Mouse (Mus musculus) embryo, embryonic 10.5 days (tissue): ENCODE results near the gene Nlgn2.

Experiments
- DNase-seq: peaks from one replicate; pipeline ENCODE4 v3.0.0-alpha.2; 2015; ENCODE audit warnings: low spot score

The Nlgn2 gene

DNA sequence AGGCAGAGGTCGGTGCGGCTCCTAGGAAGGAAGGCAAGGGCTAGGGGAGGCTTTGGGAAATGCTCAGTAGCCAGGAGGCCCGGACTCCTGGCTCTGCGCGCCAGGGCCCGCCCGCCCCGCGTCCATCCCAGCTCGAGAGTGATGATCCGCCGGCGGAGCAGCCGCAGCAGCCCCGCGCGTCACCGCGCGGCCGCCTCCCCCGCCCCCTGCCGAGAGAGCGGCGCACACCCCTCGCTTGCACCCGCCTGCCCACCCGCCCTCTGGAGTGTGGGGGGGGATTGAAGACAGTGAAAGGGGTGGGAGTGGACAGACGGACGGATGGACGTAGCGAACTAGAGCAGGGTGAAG is at the start of gene Nlgn2:
Gene Nlgn2 (minus strand): TSS at position 181 of the 348 bp plus-strand sequence.
- DNase-seq = no peak

- DNase-seq = no peak
These were observed 49.5 kb upstream of the Nlgn2 start for GRCm38 (mm10) chr11:69886907-69887635.

- no peak for DNase-seq
These were observed 47.1 kb upstream of the Nlgn2 start for GRCm38 (mm10) chr11:69884663-69885062.

DNA sequence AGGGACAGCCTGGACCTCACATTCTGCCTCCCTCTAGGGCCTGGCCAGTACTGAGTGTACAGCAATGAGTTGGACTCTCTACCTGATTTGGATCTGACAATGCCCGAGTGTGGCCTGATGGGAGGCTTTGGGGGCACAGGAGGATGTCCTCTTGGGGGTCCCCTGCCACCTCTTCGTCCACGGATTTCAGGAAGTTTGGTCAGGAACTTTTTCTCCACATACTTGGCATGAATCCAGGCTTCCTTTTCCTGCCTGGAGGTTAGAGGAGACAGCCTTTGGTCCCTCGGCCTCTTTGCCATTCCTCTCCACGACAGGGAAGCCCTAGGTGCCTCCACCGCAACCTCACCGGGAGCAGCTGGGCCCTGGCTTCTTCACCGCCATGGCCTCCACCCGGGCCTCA is 46.7 kb upstream of the Nlgn2 start:
- DNase-seq = no peak

GRCm38 (mm10) chr11:69883527-69884151 is 46.1 kb upstream of the Nlgn2 start:
- no peak for DNase-seq

- DNase-seq = peak; percentile 41
These were observed 45.5 kb upstream of the Nlgn2 start for GRCm38 (mm10) chr11:69883066-69883465.

- no peak for DNase-seq
These were observed 44.4 kb upstream of the Nlgn2 start for GRCm38 (mm10) chr11:69881787-69882670.

DNA sequence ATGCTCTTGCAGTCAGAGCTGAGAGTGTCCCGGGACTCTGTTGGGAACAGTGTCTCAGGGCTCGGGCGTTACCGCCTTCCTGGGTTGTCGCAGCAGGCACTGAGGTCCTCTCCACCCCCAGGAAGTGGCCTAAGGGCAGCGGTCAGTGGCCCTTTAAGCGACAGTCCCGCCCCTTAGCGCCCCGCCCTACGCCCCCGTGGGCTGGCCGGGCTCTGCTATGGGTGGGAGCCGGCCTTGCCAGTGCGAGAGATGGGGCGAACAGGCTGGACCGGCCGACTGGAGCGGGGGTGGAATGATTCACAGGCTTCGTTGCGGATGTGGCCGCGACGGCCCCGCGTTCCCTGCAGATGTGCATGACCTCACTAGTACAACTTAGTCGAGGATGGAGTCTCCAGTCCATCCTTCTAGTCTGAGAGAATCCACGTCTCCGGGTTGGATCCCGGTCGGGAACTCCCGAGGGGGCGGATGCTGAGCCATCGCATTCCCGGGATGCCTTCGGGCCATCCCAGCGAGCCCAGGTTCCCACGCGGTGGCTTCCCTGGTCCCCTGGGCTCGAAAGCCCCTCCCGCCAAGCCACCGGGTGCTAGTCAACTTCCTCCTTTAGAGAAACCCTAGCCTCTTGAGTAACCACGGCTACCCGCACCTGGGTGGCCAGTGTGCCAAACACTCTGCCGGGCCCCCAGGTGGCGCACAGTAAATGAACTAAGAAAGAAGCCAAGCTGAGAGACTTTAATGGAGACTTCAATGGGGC is 43.4 kb upstream of the Nlgn2 start, which contains the start of gene Kctd11:
Gene Kctd11 (minus strand): TSS at position 554 of the 751 bp plus-strand sequence.
- DNase-seq = peak; percentile 89

DNA sequence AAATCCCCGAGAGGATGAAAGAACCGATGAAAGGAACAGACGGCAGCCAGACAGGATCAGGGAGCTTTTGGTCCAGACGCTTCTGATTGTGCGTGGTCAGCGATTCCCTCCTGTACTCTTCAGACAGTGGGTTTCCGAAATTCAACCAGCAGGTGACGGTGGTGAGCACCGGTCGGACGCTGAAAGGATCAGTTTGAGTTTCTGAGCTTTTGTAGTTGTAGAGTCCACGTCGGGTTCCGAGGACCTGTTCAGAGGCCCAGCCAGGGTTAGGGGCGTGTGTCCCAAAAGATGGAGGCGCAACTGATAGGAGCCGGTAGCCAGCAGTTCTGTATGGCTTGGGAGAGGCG is 42.9 kb upstream of the Nlgn2 start:
- peak; percentile 85 for DNase-seq

GRCm38 (mm10) chr11:69879711-69880110 is 42.1 kb upstream of the Nlgn2 start:
- DNase-seq = no peak

DNA sequence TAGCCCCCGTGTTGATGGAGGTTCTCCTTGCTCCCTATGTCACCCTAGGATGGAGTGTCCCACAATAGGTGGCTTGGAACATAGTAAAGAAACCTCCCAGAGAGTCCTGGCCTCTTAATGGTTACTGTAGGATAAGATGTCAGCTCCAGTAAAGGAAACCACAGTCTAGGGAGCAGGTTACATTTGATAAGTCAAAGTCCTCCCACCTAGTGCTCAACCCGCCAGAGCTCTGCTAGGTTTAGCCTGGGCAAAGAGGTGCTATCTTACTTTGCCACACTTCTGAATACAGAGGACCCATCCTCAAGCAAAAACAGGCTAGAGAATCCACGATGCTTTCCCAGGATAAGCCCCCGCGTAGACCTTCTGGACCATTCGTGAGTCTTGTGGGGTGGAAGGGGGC is 41.4 kb upstream of the Nlgn2 start:
- DNase-seq = no peak

DNA sequence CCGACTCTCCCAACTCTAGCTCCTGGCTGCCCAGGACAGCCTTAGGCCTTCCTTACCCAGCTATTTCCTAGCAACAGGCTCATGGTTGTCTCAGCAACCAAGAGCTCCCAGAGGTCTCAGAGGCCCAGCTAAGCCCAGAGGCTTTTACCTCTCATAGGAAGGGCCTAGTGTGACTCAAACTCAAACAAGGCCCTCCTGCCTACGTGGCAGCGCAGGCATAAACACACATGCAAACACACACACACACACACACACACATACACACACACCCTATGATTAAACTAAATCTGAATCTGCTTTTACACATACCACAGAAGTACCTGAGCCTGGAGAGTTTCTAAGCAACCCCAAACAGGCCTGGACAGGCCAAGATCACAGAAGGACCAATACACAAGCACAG is 40.8 kb upstream of the Nlgn2 start:
- DNase-seq = no peak

- no peak for DNase-seq
These were observed 40.3 kb upstream of the Nlgn2 start, which contains the start of gene Tmem95 for GRCm38 (mm10) chr11:69877878-69878277. Gene Tmem95 (minus strand): TSS chr11:69878018.

DNA sequence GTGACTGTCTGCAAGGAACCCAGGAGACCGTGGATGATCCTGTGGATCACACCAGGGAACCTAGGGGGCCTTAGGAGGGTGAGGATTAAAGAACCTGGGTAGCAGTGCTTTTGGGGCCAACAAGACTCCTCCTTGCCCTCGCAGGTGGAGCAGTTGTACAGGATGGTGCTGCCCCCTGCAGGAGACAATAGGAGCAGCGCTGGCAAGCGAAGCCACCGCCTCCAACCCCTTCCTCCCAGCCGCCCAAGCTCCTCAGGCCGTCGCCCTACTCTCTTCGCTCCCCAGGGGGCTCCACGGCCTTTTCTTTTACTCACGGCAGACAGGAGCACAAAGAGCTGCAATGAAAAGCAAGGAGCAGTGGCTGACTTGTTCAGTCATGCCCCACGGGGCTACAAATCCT is 39.3 kb upstream of the Nlgn2 start:
- DNase-seq = peak; percentile 88

GRCm38 (mm10) chr11:69876186-69876585 is 38.6 kb upstream of the Nlgn2 start:
- no peak for DNase-seq

DNA sequence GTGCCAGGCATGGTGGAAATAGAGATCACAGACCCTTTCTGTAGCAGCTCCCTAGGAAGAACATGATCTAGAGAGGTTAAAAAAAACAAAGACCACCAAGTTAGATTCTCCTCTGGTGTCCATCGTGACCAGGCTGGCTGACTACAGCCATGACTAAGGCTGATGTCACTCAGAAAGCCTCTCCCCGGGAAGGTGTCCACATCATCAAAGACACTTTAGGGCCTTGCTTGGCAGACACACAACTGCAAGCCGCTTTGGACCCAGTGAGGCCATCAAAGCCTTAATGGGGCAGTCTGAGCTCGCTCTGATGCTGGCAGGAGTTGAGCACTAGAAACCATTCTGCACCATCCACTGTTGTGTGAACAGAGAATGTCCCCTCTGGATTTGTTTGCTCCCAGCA is 34.9 kb upstream of the Nlgn2 start:
- DNase-seq = no peak

GRCm38 (mm10) chr11:69871822-69872221 is 34.2 kb upstream of the Nlgn2 start:
- no peak for DNase-seq

DNA sequence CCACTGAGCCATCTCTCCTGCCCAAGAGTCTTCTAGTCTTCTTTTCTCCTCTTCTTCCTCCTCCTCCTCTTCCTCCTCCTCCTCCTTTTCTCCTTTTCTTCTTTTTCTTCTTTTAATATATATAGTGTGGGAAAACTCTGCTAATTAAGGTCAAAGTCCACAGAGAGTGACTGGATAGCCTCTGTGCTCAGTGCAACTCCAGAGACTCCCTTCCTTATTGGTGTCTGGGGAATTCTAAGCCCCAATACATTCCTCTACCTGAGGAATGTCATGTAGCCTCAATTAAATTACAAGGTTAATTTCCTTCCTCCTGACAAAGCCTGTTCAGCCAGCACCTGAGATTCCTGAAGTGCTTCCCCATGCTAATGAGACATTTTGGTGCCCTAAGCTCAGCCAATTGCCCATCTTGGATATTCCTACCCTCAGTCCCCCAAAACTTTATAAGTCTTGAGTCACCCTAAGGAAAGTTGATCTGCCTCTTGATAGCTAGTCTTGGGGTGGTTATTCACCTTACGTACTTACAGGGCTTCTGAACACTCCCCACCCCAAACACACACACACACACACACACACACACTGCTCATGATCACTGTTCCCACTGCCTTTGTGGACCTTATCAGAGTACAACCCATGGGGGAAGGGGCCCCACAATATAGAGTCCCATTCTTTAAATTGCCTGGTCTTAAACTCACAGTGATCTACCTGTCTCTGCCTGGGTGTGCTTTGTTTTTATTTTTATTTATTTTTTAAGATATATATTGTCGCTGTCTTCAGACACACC is 32.9 kb upstream of the Nlgn2 start:
- no peak for DNase-seq

GRCm38 (mm10) chr11:69867335-69867734 is 29.8 kb upstream of the Nlgn2 start:
- no peak for DNase-seq

DNA sequence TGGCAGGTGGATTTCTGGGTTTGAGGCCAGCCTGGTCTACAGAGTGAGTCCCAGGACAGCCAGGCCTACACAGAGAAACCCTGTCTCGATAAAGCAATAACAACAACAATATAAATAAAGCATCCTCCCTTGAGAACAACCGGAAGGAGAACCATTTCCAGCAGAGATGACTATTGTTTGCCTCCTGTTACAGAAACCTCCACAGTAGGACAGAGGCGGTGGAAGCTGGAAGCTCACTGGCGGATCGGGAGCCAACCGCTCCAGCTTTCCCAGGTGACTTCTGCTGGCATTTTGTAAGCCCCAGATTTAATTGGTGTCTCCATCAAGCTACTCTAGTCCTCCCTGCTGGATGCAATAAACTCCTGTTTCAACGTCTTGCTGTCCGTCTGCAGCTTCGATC is 28.0 kb upstream of the Nlgn2 start:
- no peak for DNase-seq

GRCm38 (mm10) chr11:69864138-69864860 is 26.7 kb upstream of the Nlgn2 start:
- no peak for DNase-seq
